Mouse (Mus musculus): ENCODE results near the gene Col4a4. TPM values are rescaled to one million over a fixed set of nuclear protein-coding genes. Genes with fewer than 3 reads are reported as not detected.

Col4a4 gene
- polyA plus RNA-seq, 2 experiments: 0.02 to 0.08 TPM

GRCm38 (mm10) chr1:82571758-82572157 lies 14.9 kb downstream of the Col4a4 start:
- Histone ChIP-seq H3K9me3 (ENCODE audit: control insufficient read depth, low read length) (no peaks in the 10 kb centered on the region), H3K9ac (replicated peaks) (no peak overlapping the region), H3K27ac (no peak overlapping the region), H3K4me2 (ENCODE audit: low read depth) (no peak overlapping the region), H3K36me3 (replicated peaks; ENCODE audit: control insufficient read depth, insufficient read depth, low read depth) (no peaks in the 10 kb centered on the region), H3K4me1 (replicated peaks; ENCODE audit: control insufficient read depth in 2 of 2, insufficient read depth in 2 of 2, low read length in 1 of 2) (no peaks in the 10 kb centered on the region), H3K4me3 (ENCODE audit: insufficient read depth in 1 of 2, low read depth in 2 of 2, low read length in 2 of 2) (no peak overlapping the region), H3K27me3 (ENCODE audit: control insufficient read depth, insufficient read depth, low read length) (no peaks in the 10 kb centered on the region)
- DNase-seq (ENCODE audit: low read depth in 3 of 3, low spot score in 3 of 3): peak in 1 of 3 experiments; percentile 16
- TF ChIP-seq EP300 (IDR thresholded peaks at IDR 0.05; ENCODE audit: low read depth) (no peak), CTCF (IDR thresholded peaks at IDR 0.05; ENCODE audit: low read depth) (peak; percentile 45; the same call in 1 of the 2 replicates)
- ATAC-seq (ENCODE audit: insufficient read depth): no peak
- WGBS (ENCODE audit: insufficient replicate concordance): 14% methylated on average over 1 of the region's 1 CpGs

- no peaks in the 10 kb centered on the region for H3K36me3 ChIP-seq (replicated peaks; ENCODE audit: control insufficient read depth, insufficient read depth, low read depth)
- WGBS (ENCODE audit: insufficient replicate concordance): 47% methylated on average over 4 of the region's 4 CpGs
- DNase-seq (ENCODE audit: low read depth in 3 of 3, low spot score in 3 of 3) (no peak), ATAC-seq (ENCODE audit: insufficient read depth) (no peak)
- H3K9ac ChIP-seq (replicated peaks): no peak overlapping the region
- no peaks in the 10 kb centered on the region for H3K9me3 ChIP-seq (ENCODE audit: control insufficient read depth, low read length)
- H3K27me3 ChIP-seq (ENCODE audit: control insufficient read depth, insufficient read depth, low read length): no peaks in the 10 kb centered on the region
- no peak overlapping the region for H3K4me3 ChIP-seq (ENCODE audit: insufficient read depth in 1 of 2, low read depth in 2 of 2, low read length in 2 of 2)
- H3K4me1 ChIP-seq (replicated peaks; ENCODE audit: control insufficient read depth in 2 of 2, insufficient read depth in 2 of 2, low read length in 1 of 2): no peaks in the 10 kb centered on the region
- no peak overlapping the region for H3K4me2 ChIP-seq (ENCODE audit: low read depth)
- H3K27ac ChIP-seq: no peak overlapping the region
- TF ChIP-seq CTCF (IDR thresholded peaks at IDR 0.05; ENCODE audit: low read depth) (no peak), EP300 (IDR thresholded peaks at IDR 0.05; ENCODE audit: low read depth) (no peak)
Observed at GRCm38 (mm10) chr1:82569405-82569804, 17.2 kb downstream of the Col4a4 start.

- Histone ChIP-seq H3K4me1 (replicated peaks; ENCODE audit: control insufficient read depth in 2 of 2, insufficient read depth in 2 of 2, low read length in 1 of 2) (no peaks in the 10 kb centered on the region), H3K27me3 (ENCODE audit: control insufficient read depth, insufficient read depth, low read length) (no peaks in the 10 kb centered on the region), H3K9me3 (ENCODE audit: control insufficient read depth, low read length) (no peaks in the 10 kb centered on the region), H3K36me3 (replicated peaks; ENCODE audit: control insufficient read depth, insufficient read depth, low read depth) (no peaks in the 10 kb centered on the region), H3K9ac (replicated peaks) (no peak overlapping the region), H3K4me2 (ENCODE audit: low read depth) (no peak overlapping the region), H3K27ac (no peak overlapping the region), H3K4me3 (ENCODE audit: insufficient read depth in 1 of 2, low read depth in 2 of 2, low read length in 2 of 2) (no peak overlapping the region)
- 46% methylated on average over 4 of the region's 4 CpGs for WGBS (ENCODE audit: insufficient replicate concordance)
- DNase-seq (ENCODE audit: low read depth in 3 of 3, low spot score in 3 of 3): no peak
- TF ChIP-seq CTCF (IDR thresholded peaks at IDR 0.05; ENCODE audit: low read depth) (no peak), EP300 (IDR thresholded peaks at IDR 0.05; ENCODE audit: low read depth) (no peak)
- no peak for ATAC-seq (ENCODE audit: insufficient read depth)
Observed at GRCm38 (mm10) chr1:82560223-82560622, 26.4 kb downstream of the Col4a4 start.

- no peaks in the 10 kb centered on the region for H3K4me1 ChIP-seq (replicated peaks; ENCODE audit: control insufficient read depth in 2 of 2, insufficient read depth in 2 of 2, low read length in 1 of 2)
- no peak overlapping the region for H3K4me3 ChIP-seq (ENCODE audit: insufficient read depth in 1 of 2, low read depth in 2 of 2, low read length in 2 of 2)
- ATAC-seq (ENCODE audit: insufficient read depth) (no peak), DNase-seq (ENCODE audit: low read depth in 3 of 3, low spot score in 3 of 3) (no peak)
- TF ChIP-seq EP300 (IDR thresholded peaks at IDR 0.05; ENCODE audit: low read depth) (no peak), CTCF (IDR thresholded peaks at IDR 0.05; ENCODE audit: low read depth) (no peak)
- WGBS (ENCODE audit: insufficient replicate concordance): 45% methylated on average over 5 of the region's 5 CpGs
- no peaks in the 10 kb centered on the region for H3K9me3 ChIP-seq (ENCODE audit: control insufficient read depth, low read length)
- H3K27me3 ChIP-seq (ENCODE audit: control insufficient read depth, insufficient read depth, low read length): no peaks in the 10 kb centered on the region
- H3K36me3 ChIP-seq (replicated peaks; ENCODE audit: control insufficient read depth, insufficient read depth, low read depth): no peaks in the 10 kb centered on the region
- H3K4me2 ChIP-seq (ENCODE audit: low read depth): no peak overlapping the region
- no peak overlapping the region for H3K27ac ChIP-seq
- H3K9ac ChIP-seq (replicated peaks): no peak overlapping the region
Observed at GRCm38 (mm10) chr1:82554889-82555288, 31.8 kb downstream of the Col4a4 start.

GRCm38 (mm10) chr1:82554443-82554850 lies 32.2 kb downstream of the Col4a4 start:
- H3K9me3 ChIP-seq (ENCODE audit: control insufficient read depth, low read length): no peaks in the 10 kb centered on the region
- H3K9ac ChIP-seq (replicated peaks): no peak overlapping the region
- H3K4me1 ChIP-seq (replicated peaks; ENCODE audit: control insufficient read depth in 2 of 2, insufficient read depth in 2 of 2, low read length in 1 of 2): no peaks in the 10 kb centered on the region
- H3K27ac ChIP-seq: no peak overlapping the region
- H3K4me3 ChIP-seq (ENCODE audit: insufficient read depth in 1 of 2, low read depth in 2 of 2, low read length in 2 of 2): no peak overlapping the region
- WGBS (ENCODE audit: insufficient replicate concordance): 35% methylated on average over 6 of the region's 6 CpGs
- no peak overlapping the region for H3K4me2 ChIP-seq (ENCODE audit: low read depth)
- no peaks in the 10 kb centered on the region for H3K27me3 ChIP-seq (ENCODE audit: control insufficient read depth, insufficient read depth, low read length)
- ATAC-seq (ENCODE audit: insufficient read depth) (no peak), DNase-seq (ENCODE audit: low read depth in 3 of 3, low spot score in 3 of 3) (peak in 2 of 3 experiments; percentile 14 to 18)
- no peaks in the 10 kb centered on the region for H3K36me3 ChIP-seq (replicated peaks; ENCODE audit: control insufficient read depth, insufficient read depth, low read depth)
- TF ChIP-seq CTCF (IDR thresholded peaks at IDR 0.05; ENCODE audit: low read depth) (peak; percentile 67), EP300 (IDR thresholded peaks at IDR 0.05; ENCODE audit: low read depth) (no peak)

All from liver, embryonic 14.5 days (tissue).